Mouse (Mus musculus): ENCODE results near the gene Klrb1a.

Gene Klrb1a

DNA sequence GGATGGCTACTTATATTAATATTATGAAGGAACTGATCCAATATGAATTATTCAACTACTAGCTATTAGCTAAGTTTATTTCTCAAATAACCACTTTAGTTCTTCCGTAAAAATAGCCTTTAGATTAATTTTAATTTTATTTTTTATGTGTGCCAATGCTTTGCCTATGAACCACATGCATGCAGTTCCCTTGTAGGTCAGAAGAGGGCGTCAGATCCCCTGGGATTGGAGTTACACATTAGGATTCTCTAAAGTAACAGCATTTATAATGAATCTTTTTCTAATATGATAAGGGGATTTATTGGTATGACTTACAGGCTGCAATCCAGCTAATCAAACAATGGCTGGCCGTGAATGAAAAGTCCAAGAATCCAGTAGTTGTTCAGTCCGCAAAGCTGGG is 23.8 kb downstream of the Klrb1a start:
- DNase-seq, result peak; percentile 22

DNA sequence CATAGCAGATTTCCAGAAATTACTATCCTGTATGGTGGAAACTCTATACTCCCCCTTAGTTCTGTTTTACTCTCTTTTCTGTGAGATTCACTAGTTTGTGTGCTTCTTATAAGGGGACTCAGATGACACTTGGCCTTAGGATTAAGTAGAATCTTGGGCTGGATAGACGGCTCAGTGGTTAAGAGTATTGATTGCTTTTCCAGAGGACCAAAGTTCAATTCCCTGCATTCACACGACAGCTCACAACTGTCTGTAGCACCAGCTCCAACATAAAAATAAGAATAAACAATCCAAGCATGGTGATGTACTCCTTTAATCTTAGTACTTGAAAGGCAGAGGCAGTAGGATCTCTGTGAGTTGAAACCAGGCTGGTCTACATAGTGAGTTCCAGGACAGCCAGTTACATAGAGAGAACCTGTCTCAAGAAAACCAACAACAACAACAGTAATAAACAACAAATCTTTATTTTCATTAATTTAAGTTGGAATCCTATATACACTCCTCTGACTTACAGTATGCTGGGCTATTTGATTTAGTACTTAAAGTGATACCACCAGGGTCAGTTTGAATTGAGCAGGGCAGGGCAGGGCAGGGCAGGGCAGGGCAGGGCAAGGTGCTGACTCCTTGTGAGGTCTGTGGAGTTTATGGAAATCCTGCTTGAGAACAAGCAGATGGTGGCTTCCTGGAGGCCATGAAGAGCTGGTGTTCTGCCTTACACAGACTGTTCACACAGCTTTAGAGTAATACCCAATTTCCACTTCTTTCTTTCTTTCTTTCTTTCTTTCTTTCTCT is 24.9 kb downstream of the Klrb1a start:
- DNase-seq, result no peak

DNA sequence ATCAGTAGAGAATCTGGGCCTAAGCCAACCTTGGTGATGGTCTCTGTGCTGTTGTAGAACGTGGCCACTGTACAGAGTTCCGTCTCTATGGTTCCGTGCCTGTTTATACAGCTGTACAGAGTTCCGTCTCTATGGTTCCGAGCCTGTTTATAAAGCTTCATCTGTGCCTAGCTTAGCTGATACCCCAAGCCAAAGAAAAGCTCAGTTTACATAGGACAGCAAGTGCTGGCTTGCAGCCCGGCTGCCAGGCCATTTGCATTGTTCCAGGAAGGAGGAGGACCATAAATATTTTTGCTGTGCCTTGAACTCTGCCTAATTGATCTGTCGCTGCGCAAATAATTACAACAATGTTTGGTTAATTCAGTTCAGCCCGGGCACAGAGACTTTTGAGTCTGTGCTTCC is 26.2 kb downstream of the Klrb1a start:
- peak; percentile 15 for DNase-seq

DNA sequence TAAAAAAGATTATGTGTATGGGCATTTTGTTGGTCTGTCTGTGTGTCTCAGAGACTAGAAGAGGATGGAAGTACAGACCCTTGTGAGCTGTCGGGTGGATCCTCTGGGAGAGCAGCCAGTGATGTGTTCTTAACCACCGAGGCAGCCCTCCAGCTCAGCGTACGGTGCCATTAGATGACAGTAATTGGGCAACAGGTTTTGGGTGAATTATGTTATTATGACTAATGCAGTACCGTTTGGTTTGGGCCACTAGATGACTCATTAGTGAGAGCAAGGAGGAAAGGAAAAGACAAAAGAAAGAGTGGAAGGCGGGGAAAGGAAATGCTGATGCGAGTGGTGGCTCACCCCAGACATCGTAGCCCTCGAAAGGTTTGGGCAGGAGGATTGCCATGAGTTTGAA is 28.7 kb downstream of the Klrb1a start:
- DNase-seq, result no peak

DNA sequence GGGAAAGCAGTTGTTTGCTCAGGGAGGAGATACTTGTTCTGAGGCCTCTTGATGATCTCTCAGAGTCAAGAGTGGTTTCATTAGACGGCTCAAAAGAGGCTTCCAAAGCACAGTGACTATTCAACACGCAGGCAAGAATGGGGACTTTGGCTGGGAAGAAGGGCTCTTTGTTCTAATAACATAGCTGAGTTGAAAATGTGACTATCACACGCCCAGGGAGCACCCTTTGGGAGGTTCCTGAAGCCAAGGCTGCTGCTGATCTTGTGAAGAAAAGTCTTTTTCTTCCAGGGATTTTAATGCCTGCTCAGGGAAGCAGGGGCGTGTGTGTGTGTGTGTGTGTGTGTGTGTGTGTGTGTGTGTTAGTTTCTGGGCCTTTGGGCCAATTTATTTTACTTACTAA is 33.9 kb downstream of the Klrb1a start:
- no peak for DNase-seq

DNA sequence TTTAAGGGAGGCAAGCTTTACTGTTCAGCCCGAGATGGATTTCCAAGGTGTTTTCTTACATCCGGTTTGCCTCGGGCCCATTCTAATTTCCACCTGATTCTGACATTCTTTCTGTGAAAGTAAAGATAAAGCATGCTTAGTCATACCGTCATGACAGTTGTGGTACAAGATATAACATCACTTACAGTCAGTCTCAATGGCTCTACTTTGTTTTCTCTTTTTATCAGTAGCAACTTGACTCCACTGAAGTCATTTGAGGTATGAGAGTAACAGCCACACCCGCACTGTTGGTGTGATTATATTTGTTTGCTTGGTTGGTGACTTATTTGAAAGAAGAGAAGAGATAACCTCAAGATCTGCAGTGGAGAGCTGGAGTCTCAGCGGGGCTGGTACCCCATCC is 35.7 kb downstream of the Klrb1a start:
- DNase-seq, result no peak

DNA sequence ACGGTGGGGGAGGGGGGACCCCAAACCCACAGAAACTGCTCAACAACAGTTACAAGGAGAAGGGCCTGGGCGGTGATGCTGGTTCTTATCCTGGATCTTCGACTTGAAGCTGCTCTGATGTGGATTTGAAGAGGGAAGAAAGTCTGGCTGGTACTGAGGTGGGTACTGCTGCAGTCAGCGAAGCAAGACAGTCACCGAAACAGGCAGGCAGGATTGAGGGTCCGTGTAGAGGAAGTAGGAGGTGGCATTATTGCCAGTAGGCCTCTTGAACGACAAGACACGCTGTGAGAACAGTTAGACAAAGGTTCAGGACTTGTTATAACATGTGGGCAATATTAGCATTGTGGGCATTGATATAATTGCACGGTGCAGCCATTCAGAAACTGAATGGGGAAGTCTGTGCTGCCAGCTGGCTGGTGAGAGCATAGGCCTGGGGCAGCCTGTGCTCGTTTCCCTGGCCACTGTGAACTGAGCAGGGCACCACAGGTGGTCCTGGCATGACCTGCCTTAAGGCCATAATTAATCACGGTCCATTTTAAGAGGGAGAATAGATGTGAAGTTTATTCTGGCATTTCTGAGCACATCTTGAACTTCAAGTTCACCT is 37.6 kb downstream of the Klrb1a start:
- no peak for DNase-seq

DNA sequence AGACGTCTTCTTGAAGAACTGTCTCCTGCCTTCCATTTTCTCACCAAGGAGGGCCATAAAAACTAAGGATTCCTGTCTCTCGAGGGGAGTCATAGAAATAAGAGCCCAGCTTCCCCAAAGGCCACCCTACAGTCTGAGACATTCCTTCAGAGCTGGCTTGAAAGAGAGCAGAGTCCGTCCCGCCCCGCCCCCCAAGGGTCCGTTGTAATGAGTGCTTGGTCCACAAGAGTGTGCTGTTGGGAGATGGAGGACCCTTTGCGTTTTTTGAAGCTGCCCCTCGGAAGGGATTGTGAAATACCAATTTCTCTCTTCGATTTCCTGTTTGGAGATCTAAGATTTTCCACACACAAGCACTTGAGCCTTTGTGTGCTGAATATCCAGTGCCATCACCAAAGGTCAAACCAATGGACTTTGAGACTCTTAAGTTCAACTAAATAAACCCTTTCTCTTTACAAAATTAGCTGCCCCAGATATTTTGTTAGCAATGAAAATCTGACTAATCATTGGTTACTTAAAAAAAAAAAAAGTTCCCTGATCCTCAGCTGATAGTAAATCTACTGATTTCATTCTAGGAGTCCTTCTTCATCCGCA is 39.2 kb downstream of the Klrb1a start:
- no peak for DNase-seq

DNA sequence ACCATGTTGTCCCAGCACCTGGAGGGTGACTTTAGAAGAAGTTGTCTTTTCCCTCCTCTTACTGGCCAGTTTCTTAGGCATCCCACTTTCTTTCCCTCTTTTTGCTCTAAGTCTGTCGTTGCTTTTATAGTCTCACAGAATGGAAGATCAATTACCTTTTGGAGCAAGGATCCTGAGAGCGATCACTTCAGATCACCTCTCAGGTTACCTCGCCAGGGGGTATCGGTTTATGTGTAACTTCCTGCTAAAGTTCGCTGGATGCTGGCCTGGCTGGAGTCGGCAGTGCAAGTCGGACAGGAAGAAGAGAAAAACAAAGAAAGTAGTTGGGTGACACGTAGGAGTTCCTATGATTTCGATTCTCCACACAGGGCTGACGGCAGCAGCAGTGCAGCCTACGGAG is 41.8 kb downstream of the Klrb1a start, which contains the start of gene A2ml1:
Gene A2ml1 (minus strand): TSS at position 101 of the 400 bp plus-strand sequence.
- no peak for DNase-seq

DNA sequence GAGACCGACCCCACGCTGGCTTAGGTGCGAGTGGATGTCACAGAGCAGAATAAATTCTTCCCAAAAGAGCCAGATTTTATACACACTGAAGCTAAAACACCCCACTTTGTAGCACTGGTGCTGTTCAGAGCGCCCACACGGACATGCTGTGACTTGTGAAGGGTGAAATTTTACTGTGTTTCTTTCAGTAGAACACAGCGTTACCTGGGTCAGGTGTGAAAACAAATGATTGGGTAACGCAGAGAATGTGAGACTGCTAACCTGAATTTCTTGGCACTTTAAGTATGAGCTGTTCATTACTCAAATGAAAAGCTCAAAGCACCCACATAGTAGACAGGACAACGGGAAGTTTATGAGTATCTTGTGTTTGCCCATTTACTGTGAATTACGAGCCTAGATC is 46.0 kb downstream of the Klrb1a start:
- no peak for DNase-seq

DNA sequence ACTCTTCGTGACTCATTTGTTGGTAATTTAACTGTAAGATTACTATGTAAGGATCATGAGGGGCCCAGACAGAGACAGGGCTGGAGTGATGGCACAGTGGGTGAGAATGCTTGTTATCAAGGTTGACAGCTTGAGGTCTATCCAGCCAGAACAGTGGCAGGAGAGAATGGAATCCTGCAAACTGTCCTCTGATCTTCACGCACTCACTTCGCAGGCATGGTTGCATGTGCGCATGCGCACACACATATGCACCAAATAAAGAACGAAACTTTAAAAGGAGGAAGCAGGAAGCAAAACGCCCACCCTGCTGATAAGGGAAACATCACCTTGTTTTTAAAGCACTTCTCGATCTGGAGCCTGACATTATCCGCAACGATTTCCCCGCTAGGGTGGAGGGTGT is 56.7 kb downstream of the Klrb1a start:
- DNase-seq, result no peak

All from right cerebral cortex, postnatal 14 days (tissue).